ENCODE assay signal across 8 mouse cellular contexts in genomic region chr3:69006246-69006760, GRCm38 (mm10). TPM values are rescaled to one million over a fixed set of nuclear protein-coding genes. Genes with fewer than 3 reads are reported as not detected.
DNase-seq lines count a peak whose midpoint lies in the region; ATAC-seq and TF ChIP-seq lines count a peak whose summit lies in the region.

No protein-coding gene starts in this region.

- no peak for TF ChIP-seq CTCF in C2C12 (IDR thresholded peaks at IDR 0.05; ENCODE audit: control insufficient read depth, insufficient read depth, insufficient read length)
- no peak for TF ChIP-seq CTCF in olfactory bulb, adult 2 months (IDR thresholded peaks at IDR 0.05; ENCODE audit: insufficient read depth, low read depth, low read length)

- H3K36me3 ChIP-seq in C2C12 (ENCODE audit: control insufficient read depth, insufficient read depth) = peaks cover 48% of the 10 kb centered on the region
- peaks cover 5% of the 10 kb centered on the region; the same call in 1 of the 2 replicates for H3K36me3 ChIP-seq in limb, embryonic 12.5 days

- peak overlapping the region; percentile 93 for H3K9ac ChIP-seq in limb, embryonic 12.5 days (replicated peaks)

- H3ac ChIP-seq in C2C12 (ENCODE audit: control insufficient read depth, insufficient read length, low read depth) = peak overlapping the region; percentile 78

- H3K4me1 ChIP-seq in limb, embryonic 12.5 days (replicated peaks) = peaks cover 13% of the 10 kb centered on the region
- peaks cover 5% of the 10 kb centered on the region; the same call in 1 of the 2 replicates for H3K4me1 ChIP-seq in olfactory bulb, adult 2 months (ENCODE audit: control insufficient read depth, insufficient read depth, low read length)

- H3K27ac ChIP-seq in limb, embryonic 12.5 days = no peak overlapping the region
- H3K27ac ChIP-seq in olfactory bulb, adult 2 months (ENCODE audit: insufficient read depth, low read depth, low read length) = no peak overlapping the region

- peaks cover 76% of the 10 kb centered on the region for H3K79me3 ChIP-seq in C2C12 (ENCODE audit: low read depth)

- peak; percentile 7 for DNase-seq in cerebellum, adult 9-11 months
- DNase-seq in cerebellum, postnatal 36 days = no peak
- DNase-seq in urinary bladder, adult 18-20 months (ENCODE audit: low spot score in 2 of 2) = no peak
- no peak for DNase-seq in gastrocnemius, adult 8-10 months (ENCODE audit: low spot score in 2 of 2)

- H3K27me3 ChIP-seq in C2C12 (ENCODE audit: control insufficient read depth, insufficient read depth, insufficient read length) = no peaks in the 10 kb centered on the region
- H3K27me3 ChIP-seq in limb, embryonic 12.5 days = no peaks in the 10 kb centered on the region

- ATAC-seq in erythroblast, adult 5-6 weeks (replicated peaks; ENCODE audit: low FRiP score, poor library complexity, severe bottlenecking) = 0 out of 2 replicates have a peak, but pooled peaks have one; percentile 5
- no peak for ATAC-seq in limb, embryonic 12.5 days (ENCODE audit: insufficient number of reproducible peaks, insufficient read depth, low FRiP score, low TSS enrichment, low read depth)

- no peaks in the 10 kb centered on the region for H3K9me3 ChIP-seq in limb, embryonic 12.5 days

- H3K79me2 ChIP-seq in C2C12 (ENCODE audit: control insufficient read depth, insufficient read depth) = peaks cover 96% of the 10 kb centered on the region

- TF ChIP-seq POLR2A in olfactory bulb, adult 2 months (IDR thresholded peaks at IDR 0.05; ENCODE audit: insufficient read depth, low read depth, low read length) = no peak

- H3K4me3 ChIP-seq in C2C12 (ENCODE audit: insufficient read depth, poor library complexity, severe bottlenecking) = peak overlapping the region; percentile 97
- peak overlapping the region; percentile 98 for H3K4me3 ChIP-seq in limb, embryonic 12.5 days (replicated peaks)
- peak overlapping the region; percentile 57 for H3K4me3 ChIP-seq in olfactory bulb, adult 2 months (ENCODE audit: insufficient read depth, low read depth, low read length)

- peak overlapping the region; percentile 68 for H3K4me2 ChIP-seq in limb, embryonic 12.5 days

- WGBS in limb, embryonic 12.5 days = 7% methylated on average over 21 of the region's 21 CpGs
- 3% methylated on average over 21 of the region's 21 CpGs for WGBS in olfactory bulb, adult 2 months

TF ChIP-seq in C2C12, 6 proteins besides CTCF, POLR2A, EP300 and RAD21:
- TF ChIP-seq FOSL1 (IDR thresholded peaks at IDR 0.05; ENCODE audit: insufficient read depth, low read length, poor library complexity, severe bottlenecking) = no peak
- TF ChIP-seq MYOD1 (IDR thresholded peaks at IDR 0.05; ENCODE audit: control insufficient read depth, insufficient read length, low read depth) = no peak
- no peak for TF ChIP-seq USF1 (IDR thresholded peaks at IDR 0.05; ENCODE audit: low read depth)
- TF ChIP-seq CEBPB (IDR thresholded peaks at IDR 0.05; ENCODE audit: low read depth) = no peak
- TF ChIP-seq MYOG (IDR thresholded peaks at IDR 0.05; ENCODE audit: control insufficient read depth, extremely low read depth, insufficient read length) = no peak
- TF ChIP-seq MAX (IDR thresholded peaks at IDR 0.05) = no peak

RNA-seq across cellular contexts. Expression of gene Smc4, which starts 1.8 kb away (rescaled TPM):
- polyA plus RNA-seq in C2C12 (2012; fragmentation: generic; extraction: Trizol) = 26.4 TPM
- total RNA-seq in erythroblast, adult 5-6 weeks (2015; ENCODE audit: low replicate concordance) = 162 and 171 TPM in 2 replicates
- 317 and 358 TPM in 2 replicates for total RNA-seq in erythroblast, adult 5-6 weeks (2017; ENCODE audit: low replicate concordance)
- 187 and 188 TPM in 2 replicates for polyA plus RNA-seq in limb, embryonic 12.5 days (2016; fragmentation: Nextera tagmentation; extraction: Ambion mirVana)
- polyA plus RNA-seq in olfactory bulb, adult 2 months (2012; ENCODE audit: insufficient read depth, insufficient read length, low replicate concordance, missing spikeins) = 213 and 386 TPM in 2 replicates
- total RNA-seq in gastrocnemius, adult 8-10 months (2022) = 1 to 10 TPM; 3.6 to 4.7 (median 4.2) TPM

RNA-seq across cellular contexts. Expression of gene Ift80, which starts 1.9 kb away (rescaled TPM):
- polyA plus RNA-seq in C2C12 (2012; fragmentation: generic; extraction: Trizol) = 4.1 TPM
- 45.6 and 50.7 TPM in 2 replicates for total RNA-seq in erythroblast, adult 5-6 weeks (2015; ENCODE audit: low replicate concordance)
- total RNA-seq in erythroblast, adult 5-6 weeks (2017; ENCODE audit: low replicate concordance) = 73.9 and 79.5 TPM in 2 replicates
- polyA plus RNA-seq in limb, embryonic 12.5 days (2016; fragmentation: Nextera tagmentation; extraction: Ambion mirVana) = 21.9 and 23.2 TPM in 2 replicates
- not detected in 2 replicates for polyA plus RNA-seq in olfactory bulb, adult 2 months (2012; ENCODE audit: insufficient read depth, insufficient read length, low replicate concordance, missing spikeins)
- total RNA-seq in gastrocnemius, adult 8-10 months (2022) = 1 to 10 TPM; 2.1 to 4.3 (median 3.4) TPM

RNA-seq across cellular contexts. Expression of gene Trim59, which starts 38.3 kb away (rescaled TPM):
- polyA plus RNA-seq in C2C12 (2012; fragmentation: generic; extraction: Trizol) = 24.7 TPM
- 378 and 394 TPM in 2 replicates for total RNA-seq in erythroblast, adult 5-6 weeks (2015; ENCODE audit: low replicate concordance)
- total RNA-seq in erythroblast, adult 5-6 weeks (2017; ENCODE audit: low replicate concordance) = 264 and 376 TPM in 2 replicates
- polyA plus RNA-seq in limb, embryonic 12.5 days (2016; fragmentation: Nextera tagmentation; extraction: Ambion mirVana) = 175 and 194 TPM in 2 replicates
- not detected in 2 replicates for polyA plus RNA-seq in olfactory bulb, adult 2 months (2012; ENCODE audit: insufficient read depth, insufficient read length, low replicate concordance, missing spikeins)
- total RNA-seq in gastrocnemius, adult 8-10 months (2022) = under 1 TPM; 0.17 to 0.36 (median 0.24) TPM
